Mouse (Mus musculus) kidney, postnatal 14 days (tissue): ENCODE measurements around the gene Rab4a.

Experiments
- DNase-seq: peaks from one replicate; pipeline ENCODE4 v3.0.0; 2022; ENCODE audit warnings: mixed read lengths

Gene Rab4a

GRCm38 (mm10) chr8:123805718-123806373 is at the start of gene Rab4a:
Gene Rab4a, plus strand, starts transcription at chr8:123805985.
- DNase-seq, result peak; percentile 95

GRCm38 (mm10) chr8:123756901-123757300 is 48.9 kb upstream of the Rab4a start:
- DNase-seq, result no peak

GRCm38 (mm10) chr8:123758935-123759334 is 46.9 kb upstream of the Rab4a start:
- no peak for DNase-seq

- no peak for DNase-seq
These were observed 45.9 kb upstream of the Rab4a start for GRCm38 (mm10) chr8:123759933-123760332.

GRCm38 (mm10) chr8:123760579-123760978 is 45.2 kb upstream of the Rab4a start:
- DNase-seq, result no peak

- peak; percentile 55 for DNase-seq
These were observed 44.4 kb upstream of the Rab4a start for GRCm38 (mm10) chr8:123761266-123761882.

GRCm38 (mm10) chr8:123761883-123762270 is 43.9 kb upstream of the Rab4a start:
- DNase-seq, result no peak

- DNase-seq, result peak; percentile 71
These were observed 42.4 kb upstream of the Rab4a start for GRCm38 (mm10) chr8:123763355-123763754.

GRCm38 (mm10) chr8:123764671-123765070 is 41.1 kb upstream of the Rab4a start:
- no peak for DNase-seq

DNA sequence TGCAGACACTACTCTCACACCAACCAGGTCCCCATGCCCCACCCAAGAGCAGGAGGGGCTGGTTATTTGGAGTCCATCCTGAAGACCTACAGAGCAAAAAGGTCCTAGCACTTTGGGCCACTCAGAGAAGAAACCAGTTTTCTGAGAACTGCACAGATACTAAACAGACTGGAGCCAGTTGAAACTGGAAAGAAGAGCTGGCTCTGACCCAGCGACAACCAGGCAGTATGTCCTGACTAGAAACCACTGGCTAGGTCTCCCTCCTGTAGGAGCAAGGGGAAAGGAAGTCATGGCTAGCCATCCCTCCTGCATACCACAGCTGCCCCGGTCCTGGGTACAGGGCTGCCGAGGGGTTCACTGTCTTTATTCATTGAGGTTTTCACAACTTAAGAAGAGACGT is 39.3 kb upstream of the Rab4a start:
- no peak for DNase-seq

DNA sequence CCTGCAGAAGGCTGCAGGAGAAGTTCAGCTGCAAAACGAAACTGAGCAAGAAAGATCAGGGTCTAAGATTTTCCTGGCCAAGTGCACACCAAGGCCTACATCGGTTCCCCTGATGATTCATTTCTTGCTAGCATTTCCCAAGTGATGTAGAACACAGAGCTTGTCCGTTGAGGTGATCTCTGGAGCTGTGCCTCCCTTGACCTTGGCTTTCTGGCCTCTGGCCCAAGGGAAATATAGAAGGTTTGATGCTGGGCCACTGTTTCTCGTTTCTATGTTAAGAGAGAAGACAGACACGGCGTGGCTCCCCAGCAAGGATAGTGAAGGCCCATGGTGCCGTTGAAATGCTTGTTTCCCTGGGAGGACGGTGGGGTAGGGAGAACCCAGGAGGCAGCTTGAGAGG is 37.9 kb upstream of the Rab4a start:
- no peak for DNase-seq

DNA sequence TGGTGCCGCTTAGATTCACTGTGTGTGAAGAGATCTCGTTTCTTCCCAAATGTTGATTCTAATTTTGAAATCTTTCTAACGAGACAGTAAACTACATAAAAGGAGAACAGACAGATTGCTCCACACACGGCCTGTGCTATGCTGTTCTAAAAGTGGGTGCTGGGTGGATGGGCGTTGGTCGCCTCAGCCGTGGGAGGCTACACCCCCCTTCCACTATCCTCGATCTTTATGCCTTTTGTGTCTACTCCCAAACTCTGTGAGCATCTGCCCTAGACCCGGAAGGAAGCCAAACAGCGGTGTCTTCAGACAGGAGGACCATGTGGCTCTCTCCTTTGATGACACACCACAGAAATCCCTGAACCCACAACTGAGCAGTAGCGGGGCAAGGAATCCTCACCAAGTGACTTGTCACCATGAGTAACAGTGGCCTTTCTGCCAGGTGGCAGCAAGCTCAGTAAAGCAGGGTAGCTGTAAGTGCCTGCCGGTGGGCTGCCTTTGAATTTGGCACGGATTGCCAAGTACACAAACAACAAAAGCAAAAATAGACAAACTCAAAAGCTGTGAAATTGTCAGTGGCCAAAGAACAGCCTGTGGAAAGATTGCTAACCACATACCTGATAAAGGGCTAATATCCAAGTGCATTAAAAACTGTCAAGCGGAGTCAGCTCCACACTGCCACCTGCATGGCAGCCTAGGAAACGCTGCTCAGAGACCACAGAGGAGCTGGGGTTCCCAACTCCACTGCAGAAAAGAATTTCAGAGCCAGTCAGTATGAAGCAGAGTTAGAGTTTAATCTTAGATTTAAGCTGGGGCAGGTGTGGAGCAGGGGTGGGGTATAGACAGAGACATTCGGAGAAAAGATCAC is 37.1 kb upstream of the Rab4a start:
- peak; percentile 56 for DNase-seq

DNA sequence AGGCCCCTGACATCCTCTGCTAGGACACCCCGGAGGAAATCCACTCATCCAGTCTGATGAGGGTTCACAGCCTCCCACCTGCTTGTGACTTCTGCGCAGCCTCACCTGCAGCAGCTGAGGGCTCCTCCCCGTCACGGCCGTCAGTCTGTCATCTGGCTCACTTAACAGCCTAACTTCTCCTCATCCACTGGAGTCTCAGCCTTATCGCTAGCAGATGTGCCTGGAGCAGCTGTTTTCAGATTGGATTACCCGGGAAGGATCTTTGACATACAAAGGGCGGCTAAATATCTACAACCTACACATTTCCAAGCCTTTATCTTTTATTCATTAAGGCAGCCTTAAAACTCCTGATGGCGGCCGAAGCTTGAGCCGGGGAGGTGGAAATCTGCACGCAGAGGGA is 32.3 kb upstream of the Rab4a start:
- DNase-seq, result no peak

GRCm38 (mm10) chr8:123774491-123774890 is 31.3 kb upstream of the Rab4a start:
- no peak for DNase-seq

GRCm38 (mm10) chr8:123777319-123777718 is 28.5 kb upstream of the Rab4a start:
- DNase-seq, result no peak

- no peak for DNase-seq
These were observed 25.3 kb upstream of the Rab4a start for GRCm38 (mm10) chr8:123780471-123780870.

DNA sequence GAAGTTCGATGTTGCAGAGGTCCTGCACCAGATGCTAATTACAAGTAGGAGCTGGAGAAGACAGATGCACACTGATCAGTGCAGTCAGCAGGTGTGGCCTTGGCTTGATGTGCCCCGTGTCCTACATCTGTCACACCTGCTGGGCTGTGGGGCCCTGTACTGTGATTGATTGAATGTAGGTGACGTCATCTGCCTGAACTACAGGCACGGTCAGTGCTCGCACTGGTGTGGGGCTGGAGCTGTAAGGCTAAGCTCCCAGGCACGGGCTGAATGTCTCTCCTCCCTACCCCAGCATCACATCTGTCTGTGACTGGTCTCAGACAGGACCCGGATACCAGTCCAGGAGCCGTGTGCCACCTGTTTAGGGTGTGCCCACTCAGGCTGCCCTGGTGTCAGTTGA is 24.5 kb upstream of the Rab4a start:
- no peak for DNase-seq

GRCm38 (mm10) chr8:123783525-123784249 is 22.1 kb upstream of the Rab4a start:
- DNase-seq, result peak; percentile 85

GRCm38 (mm10) chr8:123786166-123786565 is 19.6 kb upstream of the Rab4a start:
- no peak for DNase-seq

DNA sequence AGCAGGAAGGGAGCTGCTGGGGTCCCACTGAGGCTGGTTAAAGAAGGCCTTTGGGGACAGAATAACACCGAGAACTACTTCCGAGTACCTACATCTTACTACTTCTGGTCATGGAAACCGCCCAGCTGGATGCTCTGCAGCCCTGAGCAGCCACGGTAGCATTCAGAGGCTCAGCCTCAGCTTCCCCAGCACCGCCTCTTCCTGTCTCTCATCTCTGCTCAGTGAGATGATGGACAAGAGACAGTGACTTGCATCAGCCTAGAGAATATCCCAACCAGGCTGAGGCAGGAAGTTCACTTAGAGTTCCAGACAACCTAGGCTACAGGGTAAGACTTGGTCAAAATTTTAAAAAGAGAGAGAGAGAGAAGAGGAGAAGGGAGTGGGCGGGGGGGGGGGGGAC is 19.1 kb upstream of the Rab4a start:
- DNase-seq, result no peak

GRCm38 (mm10) chr8:123787254-123787897 is 18.4 kb upstream of the Rab4a start:
- no peak for DNase-seq

DNA sequence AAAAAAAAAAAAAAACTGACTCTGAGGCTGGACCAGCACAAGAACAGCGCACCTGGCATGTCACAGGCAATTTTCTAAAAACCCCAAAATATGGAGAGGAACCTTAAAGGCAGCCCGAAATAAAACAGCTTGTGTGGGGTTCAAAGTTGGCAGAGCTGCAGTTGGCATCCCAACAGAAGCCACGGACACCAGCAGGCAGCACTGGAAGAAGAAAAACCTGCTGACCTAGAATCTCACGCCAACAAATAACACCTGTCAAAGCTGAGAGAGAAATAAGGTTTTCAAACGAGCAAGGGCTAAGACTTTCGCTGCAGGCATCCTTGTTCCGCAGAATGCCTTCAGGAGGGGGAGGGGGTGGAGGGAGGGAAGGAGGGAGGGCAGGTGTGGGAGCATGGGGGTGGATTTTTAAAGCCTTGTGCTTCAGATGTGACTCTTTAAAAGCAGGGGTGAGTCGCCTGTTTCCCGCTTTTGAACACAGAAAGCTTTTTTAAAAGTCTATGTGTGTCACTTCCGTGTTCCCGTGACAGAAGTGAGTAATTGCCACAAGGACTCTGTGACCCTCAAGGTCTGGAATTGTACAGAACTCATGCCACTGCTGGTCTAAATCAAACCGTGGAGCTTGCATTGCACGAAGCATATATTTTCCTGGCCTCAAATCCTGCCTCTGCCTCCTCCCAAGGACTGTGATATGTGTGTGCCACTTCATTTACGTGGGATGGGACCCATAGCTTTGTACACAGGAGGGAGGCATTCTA is 17.2 kb upstream of the Rab4a start:
- DNase-seq, result no peak
